Mouse (Mus musculus) MN1 (cell line): ENCODE results near the gene Tlk2.

Experiments used
- DNase-seq: peaks from one replicate; pipeline ENCODE4 v3.0.0-alpha.2; 2016; ENCODE audit warnings: low spot score

The Tlk2 gene

DNA sequence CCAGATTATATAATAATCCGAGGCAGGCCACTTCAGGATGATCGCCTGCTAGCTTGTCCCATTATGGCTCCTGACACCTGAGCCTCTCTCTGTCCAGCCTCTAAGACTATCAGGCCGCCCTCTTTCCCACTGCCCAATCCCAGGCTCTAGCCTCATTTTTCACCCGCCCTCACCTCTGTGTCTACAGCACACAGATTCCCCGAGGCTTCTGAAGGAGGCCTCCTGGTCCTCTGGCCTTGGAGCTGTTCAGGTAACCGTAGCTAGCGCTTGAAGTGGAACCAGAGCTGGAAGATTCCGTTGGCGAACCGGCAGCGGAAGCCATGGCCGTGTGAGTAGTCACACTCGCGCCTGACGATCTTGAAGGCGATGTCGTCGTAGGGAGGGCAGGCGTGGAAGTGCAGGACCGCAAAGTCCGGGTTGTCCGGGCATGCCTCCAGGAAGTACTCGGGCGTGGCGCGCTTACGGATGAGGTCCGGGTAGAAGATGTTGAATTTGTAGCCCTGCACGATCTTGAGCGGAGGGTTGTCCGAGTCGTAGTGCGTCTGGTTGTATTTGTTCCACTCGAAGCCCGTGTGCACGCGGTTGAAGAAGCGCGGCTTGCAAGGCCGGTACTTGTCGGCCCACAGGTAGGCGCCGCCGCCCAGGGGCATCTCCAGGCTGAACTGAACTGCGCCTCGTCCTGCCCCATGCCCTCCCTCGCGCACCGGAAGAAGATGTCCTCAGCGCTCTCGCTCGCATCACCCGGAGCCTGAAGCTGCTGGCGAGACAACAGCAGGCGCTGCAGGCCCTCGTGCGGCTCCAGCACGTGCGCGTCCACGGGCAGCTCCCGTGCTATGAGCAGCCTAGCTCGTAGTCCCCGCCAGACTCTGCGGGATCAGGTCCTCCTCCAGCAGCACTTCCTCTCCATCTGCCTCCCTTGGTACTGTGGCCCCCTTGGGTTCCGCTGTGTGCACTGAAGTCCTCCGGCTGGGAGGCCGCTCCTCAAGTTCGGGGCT lies 13.8 kb upstream of the Tlk2 start:
- no peak for DNase-seq

DNA sequence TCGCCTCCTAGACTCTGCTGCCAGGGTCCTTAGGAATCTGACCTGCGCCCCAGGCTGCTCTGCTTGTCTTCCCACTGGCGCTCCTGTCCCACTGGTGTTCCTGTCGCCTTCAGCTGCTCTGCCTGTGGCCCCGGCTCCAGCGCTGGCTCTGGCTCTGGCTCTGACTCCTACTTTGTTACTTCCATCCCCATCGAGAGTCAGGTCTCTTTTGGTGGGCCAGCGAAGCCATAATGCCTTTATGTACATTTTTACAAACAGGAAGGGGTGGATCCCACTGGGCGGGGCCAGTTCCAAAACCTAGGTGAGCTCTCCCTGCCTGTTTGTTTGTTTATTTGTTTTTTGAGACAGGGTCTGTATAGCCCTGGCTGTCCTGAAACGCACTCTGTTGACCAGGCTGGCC lies 11.8 kb upstream of the Tlk2 start:
- no peak for DNase-seq

DNA sequence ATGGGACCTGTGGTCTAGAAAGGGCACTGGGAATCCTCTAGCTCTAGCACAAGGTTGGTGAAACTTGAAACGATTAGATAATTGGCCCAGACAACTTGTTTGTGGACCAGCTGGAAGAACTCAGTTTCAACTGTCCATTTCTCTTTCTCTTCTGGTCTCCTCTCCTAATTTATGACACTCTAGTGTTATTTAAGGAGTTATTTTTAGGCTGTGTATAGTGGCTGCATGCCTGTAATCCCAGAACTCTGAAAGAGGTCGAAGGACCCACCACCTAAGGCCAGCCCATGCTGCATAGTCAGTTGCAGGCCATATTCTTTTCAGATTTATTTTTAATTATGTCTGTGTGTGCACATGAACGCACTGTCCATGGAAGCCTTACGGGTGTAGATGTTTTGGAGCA lies 916 bp downstream of the Tlk2 start:
- no peak for DNase-seq

DNA sequence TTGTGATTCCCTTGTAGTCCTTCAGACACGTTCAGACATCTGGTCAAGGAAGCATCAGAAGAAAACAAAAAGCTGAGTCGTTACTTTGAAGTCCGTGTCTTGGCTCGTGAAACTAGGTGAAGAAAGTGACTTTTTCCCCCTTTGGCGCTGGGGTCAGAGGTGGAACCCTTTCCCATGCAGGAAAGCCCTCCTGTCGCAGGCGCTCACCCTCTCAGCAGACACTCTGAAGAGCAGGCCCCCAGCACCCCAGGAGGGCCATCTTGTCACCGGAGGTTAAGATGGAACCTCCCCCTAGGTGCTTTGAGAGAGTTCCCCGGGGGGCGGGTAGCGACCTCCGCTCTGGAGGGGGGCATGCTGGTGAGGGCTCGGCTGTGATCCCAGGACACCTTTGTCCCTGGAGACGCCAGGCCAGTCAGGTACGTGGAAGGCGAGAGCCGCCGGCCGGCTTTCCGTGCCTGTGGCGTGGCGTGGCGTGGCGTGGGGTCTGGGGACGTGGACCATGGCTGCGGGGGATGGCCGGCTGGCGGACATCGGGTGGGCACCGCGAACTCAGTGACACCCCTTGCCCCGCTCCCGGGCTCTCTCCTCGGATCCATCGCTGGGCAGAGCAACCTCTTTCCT lies 2.0 kb downstream of the Tlk2 start:
- peak; percentile 34 for DNase-seq

DNA sequence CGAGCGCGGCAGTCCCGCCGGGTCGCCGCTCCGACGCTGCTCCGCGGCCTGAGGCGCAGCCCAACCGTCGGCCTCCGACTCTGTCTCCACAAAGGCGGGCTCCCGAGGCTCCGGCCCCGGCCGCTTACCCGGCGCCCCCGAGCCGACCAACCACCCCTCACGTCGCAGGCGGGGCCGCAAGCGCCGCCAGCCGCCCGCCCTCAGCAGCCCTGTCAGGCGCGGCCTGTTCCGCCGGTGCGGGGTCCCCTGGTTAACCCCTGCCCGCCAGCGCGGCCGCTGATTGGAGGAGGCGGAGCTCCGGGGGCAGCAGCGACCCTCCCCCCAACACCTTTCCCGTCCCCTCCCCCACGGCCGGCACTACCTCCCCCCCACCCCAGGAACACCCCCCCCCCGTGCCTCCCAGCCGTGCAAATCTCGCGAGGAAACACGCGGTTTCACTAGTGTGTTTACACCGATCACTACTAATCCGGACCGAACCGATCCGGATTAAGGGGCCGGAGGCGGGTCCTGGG lies 2.6 kb downstream of the Tlk2 start:
- peak; percentile 91 for DNase-seq

DNA sequence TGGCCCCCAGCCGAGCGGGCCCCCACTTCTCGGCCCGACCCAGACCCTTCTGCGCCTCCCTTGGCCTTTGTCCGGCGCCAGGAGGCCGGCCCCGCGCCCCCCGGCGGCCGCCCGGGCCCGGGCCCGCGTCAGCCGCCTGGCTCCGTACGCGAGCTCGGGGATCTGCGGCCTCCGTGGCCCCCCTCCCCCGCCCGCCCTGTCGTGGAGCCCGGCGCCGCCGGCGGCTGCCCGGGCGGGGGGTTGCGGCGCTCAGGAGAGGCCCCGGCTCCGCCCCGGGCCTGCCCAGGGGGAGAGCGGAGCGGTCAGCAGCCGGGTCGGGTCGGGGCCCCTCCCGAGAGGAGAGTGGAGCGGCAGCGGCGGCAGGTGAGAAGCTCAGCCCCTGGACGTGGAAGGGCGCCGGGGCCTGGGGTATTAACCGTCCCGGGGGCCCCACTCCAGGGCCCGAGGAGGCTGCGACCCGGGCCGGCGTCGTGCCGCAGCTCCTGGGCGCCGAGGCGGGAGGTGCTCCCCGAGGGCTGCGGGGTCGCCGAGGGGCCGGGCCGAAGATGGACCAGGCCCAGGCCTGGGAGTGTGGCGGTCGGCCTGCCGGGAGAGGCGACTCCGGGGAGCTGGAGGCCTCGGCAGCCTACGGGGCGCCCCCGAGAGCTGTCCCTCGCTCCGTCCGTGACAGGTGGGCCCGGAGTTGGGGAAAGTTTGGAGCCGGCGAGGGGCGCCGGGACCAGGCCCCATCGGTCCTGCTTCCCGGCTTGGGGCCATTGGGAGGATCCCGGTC lies 3.3 kb downstream of the Tlk2 start:
- peak; percentile 40 for DNase-seq

DNA sequence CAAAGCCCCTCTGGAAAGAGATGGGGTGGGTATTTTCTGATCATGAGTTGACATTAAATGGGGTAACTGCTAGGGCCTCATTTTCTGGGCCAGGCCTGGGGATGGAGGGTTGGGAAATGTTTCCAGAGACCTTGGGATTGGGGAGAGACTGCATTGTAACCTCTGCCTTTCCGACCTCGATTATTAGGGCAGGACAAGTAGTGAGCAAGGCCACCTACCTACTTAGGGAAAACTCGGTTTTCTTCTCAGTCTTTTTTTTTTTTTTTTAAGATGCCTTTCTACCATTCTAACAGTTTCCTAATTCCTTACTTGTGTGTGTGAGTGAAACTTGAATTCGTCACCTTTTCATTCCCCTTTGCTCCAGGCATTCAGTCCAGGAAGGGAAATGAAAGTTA lies 3.9 kb downstream of the Tlk2 start:
- DNase-seq = peak; percentile 28

DNA sequence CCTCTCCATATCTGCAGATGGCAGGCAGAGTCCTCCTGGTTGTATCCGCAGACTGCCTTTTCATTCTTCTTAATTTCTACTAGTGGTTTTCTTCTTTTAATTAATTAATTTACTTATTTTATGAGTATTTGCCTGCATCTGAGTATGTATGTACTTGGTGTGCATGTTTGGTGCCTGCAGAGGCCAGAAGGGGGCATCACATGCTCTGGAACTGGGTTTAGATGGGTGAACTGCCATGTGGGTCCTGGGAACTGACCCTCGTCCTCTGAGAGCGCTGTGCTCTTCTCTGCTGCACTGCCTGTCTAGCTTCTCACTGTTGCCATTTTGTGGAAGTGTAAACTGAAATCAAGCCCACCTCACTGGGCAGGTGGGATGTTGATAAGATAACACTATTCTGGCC lies 6.1 kb downstream of the Tlk2 start:
- no peak for DNase-seq

DNA sequence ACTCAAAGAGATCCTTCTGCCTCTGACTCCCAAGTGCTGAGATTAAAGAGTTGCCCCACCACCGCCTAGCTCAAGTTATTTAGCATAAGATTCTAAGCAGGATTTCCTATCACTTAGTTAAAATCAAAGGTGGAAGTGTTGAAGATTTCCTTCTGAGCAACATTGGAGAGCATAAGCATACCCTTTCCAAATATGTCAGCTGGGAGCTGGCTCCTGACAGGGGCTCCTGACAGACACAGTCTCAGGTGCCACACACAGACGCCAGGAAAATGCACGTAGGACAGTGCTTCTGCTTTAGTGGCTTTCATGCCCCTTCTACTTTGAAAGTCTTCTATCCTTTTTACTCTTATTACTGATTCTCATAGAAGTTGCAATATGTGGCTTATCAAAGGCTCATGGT lies 13.6 kb downstream of the Tlk2 start:
- DNase-seq = no peak

DNA sequence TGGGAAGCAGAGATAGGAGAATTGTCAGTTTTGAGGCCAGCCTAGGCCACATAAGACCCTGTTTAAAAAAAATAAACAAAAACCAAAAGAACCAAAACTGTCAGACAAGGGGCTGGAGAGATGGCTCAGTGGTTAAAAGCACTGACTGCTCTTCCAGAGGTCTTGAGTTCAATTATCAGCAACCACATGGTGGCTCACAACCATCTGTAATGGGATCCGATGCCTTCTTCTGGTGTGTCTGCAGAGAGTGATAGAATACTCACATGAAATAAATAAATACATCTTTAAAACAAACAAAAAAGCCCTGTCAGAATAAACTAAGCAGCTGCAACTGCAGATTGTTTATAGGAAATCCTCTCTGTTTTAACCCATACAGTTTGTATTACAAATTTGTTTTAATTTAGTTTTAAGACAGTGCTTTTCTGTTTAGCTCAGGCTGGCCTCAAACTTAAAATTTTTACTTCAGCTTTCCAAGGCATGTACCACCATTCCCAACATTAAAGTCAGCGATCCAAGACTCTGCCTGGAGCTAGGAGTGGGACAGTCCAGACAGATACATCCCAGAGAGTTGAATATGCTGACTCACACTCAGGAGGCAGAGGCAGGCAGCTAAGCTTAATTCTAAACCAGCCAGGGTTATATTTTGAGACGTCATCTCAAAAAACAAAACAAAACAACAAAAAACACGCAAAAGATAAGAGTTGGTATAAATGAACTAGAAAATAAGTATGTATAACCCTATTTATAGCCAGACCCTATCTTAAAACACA lies 18.5 kb downstream of the Tlk2 start:
- DNase-seq = no peak

DNA sequence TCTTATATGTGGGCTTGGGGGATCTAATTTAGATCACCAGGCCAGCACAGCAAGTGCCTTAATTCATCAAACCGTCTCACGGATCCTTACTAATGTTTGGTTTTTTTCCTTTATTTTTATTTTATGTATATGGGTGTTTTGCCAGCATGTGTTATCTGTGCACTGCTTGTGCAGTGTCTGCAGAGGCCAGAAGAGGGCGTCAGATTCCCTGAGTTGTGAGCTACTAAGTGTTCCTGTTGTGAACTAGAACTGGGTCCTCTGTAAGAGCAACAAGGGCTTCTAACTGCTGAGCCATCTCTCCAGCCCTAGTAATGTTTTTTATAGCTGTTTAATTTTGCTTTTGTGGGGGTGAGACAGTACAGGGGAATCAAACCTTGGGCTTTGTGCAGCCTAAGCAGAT lies 23.8 kb downstream of the Tlk2 start:
- DNase-seq = no peak

DNA sequence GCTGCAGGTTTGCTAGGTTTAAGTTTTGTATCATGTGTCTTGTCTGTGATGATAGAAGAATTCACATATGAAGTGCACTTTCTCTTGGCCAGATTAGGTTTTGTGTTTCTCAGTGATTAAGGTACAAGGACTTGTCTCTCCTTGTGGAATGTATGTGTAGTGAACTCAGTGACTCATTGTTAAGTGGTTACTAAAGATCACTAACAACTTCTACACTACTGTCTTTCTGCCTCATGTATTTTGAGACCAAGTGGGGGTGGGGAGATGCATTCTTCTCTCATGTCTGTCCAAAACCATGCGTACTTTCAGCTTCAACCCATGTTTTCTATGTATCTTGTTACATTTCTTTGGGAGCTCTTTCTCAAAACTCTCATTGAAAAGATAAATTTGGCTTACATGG lies 31.4 kb downstream of the Tlk2 start:
- no peak for DNase-seq

DNA sequence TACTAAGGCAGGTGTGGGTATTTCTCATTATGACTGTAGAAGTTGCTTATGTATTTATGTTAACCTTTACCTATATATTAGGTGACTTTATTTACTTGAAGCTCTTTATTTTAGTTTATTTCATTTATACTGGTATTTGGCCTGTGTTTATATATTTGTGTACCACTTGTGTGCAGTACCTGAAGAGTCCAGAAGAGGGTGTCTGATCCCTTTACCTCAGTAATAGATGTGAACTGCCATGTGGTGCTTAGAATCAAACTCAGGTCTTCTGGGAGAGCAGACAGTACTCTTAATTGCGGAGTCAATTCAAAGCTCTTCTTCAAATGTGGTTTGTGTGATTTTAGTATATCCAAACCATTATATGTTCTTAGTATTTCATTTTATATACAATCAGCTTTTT lies 35.6 kb downstream of the Tlk2 start:
- DNase-seq = peak; percentile 23

DNA sequence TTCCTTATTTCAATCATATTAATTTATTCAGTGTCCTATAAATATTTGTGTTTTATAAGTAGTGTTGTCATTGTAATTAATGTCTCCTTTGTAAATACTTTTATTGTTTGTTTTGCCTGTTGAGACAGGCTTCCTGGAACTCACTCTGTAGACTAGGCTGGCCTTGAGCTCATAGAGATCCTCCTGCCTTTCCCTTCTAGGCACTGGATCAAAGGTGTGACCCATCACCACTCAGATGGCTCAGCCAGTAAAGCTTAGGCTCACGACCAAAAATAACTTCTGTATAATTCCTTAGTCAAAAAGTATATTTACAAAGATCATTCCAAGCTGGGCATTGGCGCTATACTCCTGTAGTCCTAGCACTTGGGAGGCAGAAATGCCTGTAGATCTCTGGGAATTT lies 39.2 kb downstream of the Tlk2 start:
- no peak for DNase-seq

DNA sequence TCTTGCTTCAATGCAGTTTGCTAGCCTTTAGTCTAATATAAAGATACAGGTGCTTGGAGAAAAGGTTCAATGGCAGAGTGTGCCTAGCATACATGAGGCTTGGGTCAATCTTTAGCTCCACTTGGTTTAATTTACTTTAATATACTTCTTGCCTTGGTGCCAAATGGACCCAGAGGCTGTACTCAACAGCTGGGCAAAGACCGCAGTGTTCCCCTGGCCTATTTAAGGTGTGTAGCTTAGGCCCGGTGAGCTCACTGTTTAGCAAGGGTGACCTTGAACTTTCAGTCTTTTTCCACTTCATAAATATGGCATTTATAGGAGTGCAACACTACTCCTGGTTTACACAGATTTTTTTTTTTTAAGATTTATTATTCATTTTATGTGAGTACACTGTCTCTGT lies 55.9 kb downstream of the Tlk2 start:
- no peak for DNase-seq

DNA sequence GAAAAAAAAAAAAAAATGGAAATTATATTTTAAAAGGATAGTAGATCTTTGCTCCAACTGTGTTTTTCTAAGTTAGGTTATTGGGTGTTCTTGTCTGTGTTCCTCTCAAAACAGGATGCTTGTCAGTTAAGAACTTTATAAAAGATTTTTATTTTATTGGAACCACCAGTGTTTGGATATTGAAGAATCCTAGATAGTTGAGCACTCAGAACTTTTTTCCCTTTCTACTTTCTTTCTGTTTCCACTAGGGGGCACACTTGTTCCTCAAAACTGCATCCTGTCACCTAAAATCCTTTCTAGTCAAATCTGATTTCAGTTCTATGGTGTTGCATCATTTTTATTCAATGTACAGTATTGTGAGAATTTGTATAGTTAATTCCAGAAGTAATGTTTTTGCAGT lies 62.4 kb downstream of the Tlk2 start:
- DNase-seq = peak; percentile 48

DNA sequence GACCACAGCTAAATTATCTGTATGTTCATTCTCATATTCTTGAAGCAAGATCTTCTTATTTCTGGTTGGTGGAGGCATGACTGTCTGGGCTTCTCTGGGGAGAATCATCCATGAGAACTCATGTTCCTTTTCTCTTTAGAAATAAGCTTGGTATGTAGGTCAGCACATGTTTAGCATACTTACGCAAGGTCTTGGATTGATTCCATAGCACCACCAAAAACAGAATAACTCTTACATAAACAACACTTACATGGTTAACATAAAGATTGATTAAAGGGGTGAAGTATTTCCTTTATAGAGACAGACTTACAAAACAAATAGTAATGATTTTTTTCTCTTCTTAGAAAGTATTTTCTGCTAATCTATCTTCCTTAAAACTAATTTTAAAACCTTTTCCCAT lies 67.8 kb downstream of the Tlk2 start:
- no peak for DNase-seq

DNA sequence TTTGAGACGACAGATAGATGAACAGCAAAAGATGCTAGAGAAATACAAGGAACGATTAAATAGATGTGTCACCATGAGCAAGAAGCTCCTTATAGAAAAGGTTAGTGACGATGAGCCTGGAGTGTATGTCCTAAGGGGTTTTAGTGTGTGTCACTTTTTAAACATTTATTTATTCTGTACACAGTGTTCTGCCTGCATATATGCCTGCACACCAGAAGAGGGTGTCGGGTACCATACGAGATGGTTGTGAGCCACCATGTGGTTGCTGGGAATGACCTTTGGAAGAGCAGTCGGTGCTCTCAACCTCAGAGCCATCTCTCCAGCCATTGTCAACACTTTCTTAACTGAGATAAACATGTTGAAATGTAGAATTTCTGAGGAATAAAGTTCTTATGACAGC lies 68.2 kb downstream of the Tlk2 start:
- DNase-seq = no peak

DNA sequence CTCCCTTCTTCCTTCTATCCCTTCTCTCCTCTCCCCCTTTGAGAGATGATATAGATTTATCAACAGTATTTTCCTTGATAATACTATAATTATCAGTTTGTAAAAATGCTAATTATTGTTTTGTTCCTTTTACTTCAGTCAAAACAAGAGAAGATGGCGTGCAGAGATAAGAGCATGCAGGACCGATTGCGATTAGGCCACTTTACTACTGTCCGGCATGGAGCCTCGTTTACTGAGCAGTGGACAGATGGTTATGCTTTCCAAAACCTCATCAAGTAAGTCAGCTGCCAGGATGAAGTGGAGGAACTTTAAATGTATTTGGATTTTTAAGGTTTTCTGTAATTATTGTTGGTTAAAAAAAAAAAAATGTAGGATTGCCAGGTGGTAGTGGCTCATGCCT lies 68.7 kb downstream of the Tlk2 start:
- no peak for DNase-seq

DNA sequence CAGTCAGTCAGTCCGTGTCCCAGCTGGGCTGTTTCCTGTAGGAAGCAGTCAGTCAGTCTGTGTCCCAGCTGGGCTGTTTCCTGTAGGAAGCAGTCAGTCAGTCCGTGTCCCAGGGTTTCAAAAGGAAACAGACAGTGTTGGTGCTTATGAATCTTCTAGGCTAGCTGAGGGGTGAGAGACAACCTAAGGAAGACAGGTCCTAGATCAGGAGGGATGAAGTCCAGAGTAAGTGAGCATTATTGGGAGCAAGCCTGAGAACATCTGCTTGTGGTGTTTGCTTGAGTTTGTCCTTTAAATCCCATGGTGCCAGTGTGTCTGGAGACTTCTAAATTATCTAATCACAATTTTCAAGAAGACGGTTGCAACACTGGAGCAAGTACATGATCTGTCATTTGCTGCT lies 81.1 kb downstream of the Tlk2 start:
- no peak for DNase-seq

DNA sequence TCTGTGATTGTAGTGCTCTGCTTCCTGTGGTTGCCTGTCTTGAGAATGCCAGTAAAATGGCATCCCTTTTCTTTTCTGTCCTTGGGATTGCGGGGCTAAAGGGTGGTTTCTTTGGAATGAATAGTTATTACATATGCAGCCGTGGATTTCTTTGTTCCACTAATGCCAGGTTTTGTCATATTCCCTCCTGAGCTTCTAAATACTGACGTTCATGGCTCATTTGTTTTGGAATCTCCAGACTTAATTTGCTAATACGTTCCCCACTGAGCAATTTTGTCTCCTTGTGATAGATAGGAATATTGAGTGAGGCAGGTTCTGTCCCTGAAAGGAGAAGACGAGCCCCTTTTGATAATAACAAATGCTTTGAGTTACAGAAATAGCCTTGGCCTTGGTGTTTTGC lies 82.5 kb downstream of the Tlk2 start:
- no peak for DNase-seq
